Mouse (Mus musculus) forebrain, embryonic 15.5 days (tissue): ENCODE results near the gene Irx5. TPM values are rescaled to one million over a fixed set of nuclear protein-coding genes. Genes with fewer than 3 reads are reported as not detected.

Experiments used
- ATAC-seq: fragments of 200-750 bp; cut with Nextera tagmentation; replicated peaks from 2 replicates; pipeline ENCODE4 v1.8.0; 2017; ENCODE audit warnings: mild to moderate bottlenecking, moderate TSS enrichment, moderate library complexity
- H3K27ac ChIP-seq: fragments of 300-500 bp; sonication (generic); replicated peaks from 2 replicates; pipeline ENCODE4 v1.5.1; 2015; ENCODE audit warnings: mild to moderate bottlenecking, inconsistent platforms
- H3K27me3 ChIP-seq: fragments of 300-500 bp; sonication (generic); 2 replicates; pipeline ENCODE4 v1.6.1; 2015; ENCODE audit warnings: inconsistent platforms
- H3K36me3 ChIP-seq: fragments of 300-500 bp; sonication (generic); 2 replicates; pipeline ENCODE4 v1.6.1; 2015; ENCODE audit warnings: mild to moderate bottlenecking, inconsistent platforms
- H3K4me1 ChIP-seq: fragments of 300-500 bp; sonication (generic); 2 replicates; pipeline ENCODE4 v1.6.1; 2015; ENCODE audit warnings: inconsistent platforms
- H3K4me2 ChIP-seq: fragments of 300-500 bp; sonication (generic); replicated peaks from 2 replicates; pipeline ENCODE4 v1.6.1; 2015; ENCODE audit warnings: mild to moderate bottlenecking, inconsistent platforms
- H3K4me3 ChIP-seq: fragments of 300-500 bp; sonication (generic); 2 replicates; pipeline ENCODE4 v1.5.1; 2015; ENCODE audit warnings: mild to moderate bottlenecking, inconsistent platforms
- H3K9ac ChIP-seq: fragments of 300-500 bp; sonication (generic); replicated peaks from 2 replicates; pipeline ENCODE4 v1.6.1; 2015; ENCODE audit warnings: mild to moderate bottlenecking, inconsistent platforms
- H3K9me3 ChIP-seq: fragments of 300-500 bp; sonication (generic); 2 replicates; pipeline ENCODE4 v1.6.1; 2016; ENCODE audit warnings: inconsistent platforms
- WGBS: fragments of 180-500 bp; shearing (Covaris S2); methylation state at CpG from one replicate; pipeline ENCODE4 v1.1.7; 2015; ENCODE audit warnings: mixed read lengths; 5-methylcytosine and 5-hydroxymethylcytosine counted together
- polyA plus RNA-seq: library from polyadenylated mRNA; unstranded; fragments of >200 nt; fragmentation: Nextera tagmentation; extraction: Ambion mirVana; gene quantifications from 2 replicates; pipeline ENCODE4 v1.2.1, GENCODE M21; 2015

Gene Irx5
- polyA plus RNA-seq, 1 experiment from 2014 or later = 0.85 TPM

- H3K27me3 ChIP-seq = peaks cover 70% of the 10 kb centered on the region
- H3K9ac ChIP-seq = no peak overlapping the region; the same call in 1 of the 2 replicates
Measured at GRCm38 (mm10) chr8:92354536-92355482, 2.6 kb upstream of the Irx5 start.

GRCm38 (mm10) chr8:92355701-92356612, 1.5 kb upstream of the Irx5 start:
- peak overlapping the region; percentile 90 for H3K4me2 ChIP-seq
- H3K27me3 ChIP-seq = peaks cover 68% of the 10 kb centered on the region
- H3K9me3 ChIP-seq = no peaks in the 10 kb centered on the region
- H3K9ac ChIP-seq = peak overlapping the region; percentile 35
- peak overlapping the region; percentile 62 for H3K4me3 ChIP-seq
- under 1% methylated on average over 93 of the region's 93 CpGs for WGBS
- peak overlapping the region; percentile 77 for H3K27ac ChIP-seq
- ATAC-seq = peak; percentile 97
- no peaks in the 10 kb centered on the region for H3K36me3 ChIP-seq
- H3K4me1 ChIP-seq = peaks cover 52% of the 10 kb centered on the region

More at GRCm38 (mm10) chr8:92354536-92355482, 2.6 kb upstream of the Irx5 start:
- H3K4me1 ChIP-seq = peaks cover 44% of the 10 kb centered on the region
- WGBS = 4% methylated on average over 22 of the region's 22 CpGs
- H3K4me2 ChIP-seq = peak overlapping the region; percentile 90
- H3K4me3 ChIP-seq = peak overlapping the region; percentile 62
- no peak overlapping the region for H3K27ac ChIP-seq
- no peak for ATAC-seq
- no peaks in the 10 kb centered on the region for H3K9me3 ChIP-seq
- H3K36me3 ChIP-seq = no peaks in the 10 kb centered on the region

DNA sequence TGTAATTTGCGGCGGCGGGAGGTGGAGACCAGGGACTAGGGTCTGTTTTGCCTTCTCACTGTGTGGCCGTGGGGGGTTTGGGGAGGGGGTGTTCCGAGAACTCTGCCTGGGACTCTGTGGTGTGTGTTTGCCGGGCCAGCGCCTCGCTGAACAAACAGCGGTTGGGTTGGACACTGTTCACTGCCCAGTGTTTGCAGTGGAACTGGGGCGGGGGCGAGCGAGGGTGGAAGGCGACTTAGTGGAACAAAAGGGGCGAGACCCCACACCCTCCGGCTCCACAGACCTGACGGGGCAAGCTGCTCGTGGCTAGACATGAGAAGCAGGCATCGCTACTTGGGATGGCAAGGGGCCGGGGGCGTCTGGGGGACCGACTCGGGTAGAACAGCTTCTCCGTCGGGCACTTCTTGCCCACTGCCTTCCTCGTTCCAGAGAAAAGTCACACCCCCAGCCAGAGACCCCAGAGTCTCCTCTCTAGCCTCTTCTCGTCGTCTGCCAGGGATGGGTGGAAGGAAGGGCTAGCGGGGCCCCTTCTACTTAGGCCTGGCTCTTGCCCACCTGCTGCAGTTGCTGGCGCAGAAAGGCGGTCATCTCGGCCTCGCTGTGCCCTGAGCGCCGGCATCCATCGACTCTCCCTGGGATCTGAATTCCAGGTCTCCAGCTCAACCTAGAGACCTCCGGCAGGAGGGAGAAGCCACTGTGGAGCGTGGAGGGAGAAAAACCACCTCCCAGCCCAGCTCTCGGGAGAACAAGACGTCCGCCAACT, 631 bp upstream of the Irx5 start:
- ATAC-seq = no peak; the same call in 1 of the 2 replicates
- under 1% methylated on average over 40 of the region's 40 CpGs for WGBS

DNA sequence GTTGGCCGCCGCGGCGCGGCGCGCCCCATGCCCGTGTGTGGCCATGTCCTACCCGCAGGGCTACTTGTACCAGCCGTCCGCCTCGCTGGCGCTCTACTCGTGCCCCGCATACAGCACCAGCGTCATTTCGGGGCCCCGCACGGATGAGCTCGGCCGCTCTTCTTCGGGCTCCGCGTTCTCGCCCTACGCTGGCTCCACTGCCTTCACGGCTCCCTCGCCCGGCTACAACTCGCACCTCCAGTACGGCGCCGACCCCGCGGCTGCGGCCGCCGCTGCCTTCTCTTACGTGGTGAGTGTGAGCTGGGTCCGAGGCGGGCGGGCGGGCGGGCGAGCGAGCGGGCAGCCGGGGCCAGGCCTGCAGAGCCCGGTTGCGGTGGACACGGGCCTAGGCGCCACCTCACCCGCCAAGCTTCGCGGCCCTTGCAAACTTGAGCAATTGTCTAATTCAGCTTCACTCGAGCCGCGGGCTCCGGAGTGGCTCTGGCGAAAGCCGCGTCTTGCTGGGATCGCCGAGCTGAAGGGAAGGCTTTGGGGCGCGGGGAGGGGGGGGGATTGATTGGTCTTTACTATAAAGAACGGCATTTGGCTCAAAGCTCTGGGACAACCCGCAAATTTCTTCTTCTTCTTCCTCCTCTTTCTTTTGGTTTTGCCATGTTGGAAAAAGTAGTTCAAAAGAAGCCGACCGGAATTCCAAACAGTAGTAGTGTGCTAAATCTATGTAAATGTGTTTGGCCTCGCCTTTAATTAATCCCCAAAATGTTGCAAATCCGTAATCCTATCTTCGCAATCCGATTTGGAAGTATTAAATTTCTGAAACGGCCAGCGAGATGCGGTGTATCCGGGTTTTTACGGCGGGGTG, 945 bp downstream of the Irx5 start:
- Histone ChIP-seq H3K9me3 (no peaks in the 10 kb centered on the region), H3K4me1 (peaks cover 63% of the 10 kb centered on the region), H3K4me3 (peak overlapping the region; percentile 62), H3K36me3 (no peaks in the 10 kb centered on the region), H3K27me3 (peaks cover 68% of the 10 kb centered on the region), H3K27ac (no peak overlapping the region), H3K4me2 (peak overlapping the region; percentile 90), H3K9ac (no peak overlapping the region; the same call in 1 of the 2 replicates)
- WGBS = under 1% methylated on average over 79 of the region's 80 CpGs
- ATAC-seq = no peak

More for the DNA sequence above, 631 bp upstream of the Irx5 start:
- Histone ChIP-seq H3K4me1 (peaks cover 54% of the 10 kb centered on the region), H3K4me2 (peak overlapping the region; percentile 90), H3K4me3 (peak overlapping the region; percentile 62), H3K9ac (no peak overlapping the region), H3K9me3 (no peaks in the 10 kb centered on the region), H3K27me3 (peaks cover 69% of the 10 kb centered on the region), H3K36me3 (no peaks in the 10 kb centered on the region), H3K27ac (no peak overlapping the region)

DNA sequence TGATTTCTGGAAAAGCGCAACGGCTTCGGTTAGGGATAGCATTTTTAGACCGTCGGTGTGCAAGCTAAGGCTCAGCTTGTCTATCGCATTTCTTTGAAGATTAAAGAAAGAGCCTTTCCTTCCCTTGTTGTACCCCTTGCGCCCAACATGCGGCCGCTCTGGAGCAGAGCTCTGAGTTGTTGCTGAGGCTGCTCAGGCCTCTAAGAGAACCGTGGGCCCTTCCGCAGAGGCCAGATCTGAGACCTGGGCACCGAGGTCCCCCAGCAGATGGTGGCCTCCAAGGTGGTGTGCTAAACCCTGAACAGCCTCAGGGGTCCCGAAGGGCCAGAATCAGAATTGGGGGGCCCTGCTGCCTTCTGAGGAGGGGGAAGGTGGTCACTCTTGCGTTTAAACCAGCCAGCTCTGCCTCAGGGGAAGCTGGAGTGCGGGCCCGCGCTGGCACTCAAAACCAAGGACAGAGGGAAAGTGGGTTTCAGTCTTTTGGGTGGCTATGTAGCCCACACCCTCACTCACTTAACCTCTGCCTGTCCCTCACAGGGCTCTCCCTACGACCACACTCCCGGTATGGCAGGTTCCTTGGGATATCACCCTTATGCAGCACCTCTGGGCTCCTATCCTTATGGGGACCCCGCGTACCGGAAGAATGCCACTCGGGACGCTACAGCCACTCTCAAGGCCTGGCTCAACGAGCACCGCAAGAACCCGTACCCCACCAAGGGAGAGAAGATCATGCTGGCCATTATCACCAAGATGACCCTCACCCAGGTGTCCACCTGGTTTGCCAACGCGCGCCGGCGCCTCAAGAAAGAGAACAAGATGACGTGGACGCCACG, 1.8 kb downstream of the Irx5 start:
- peak overlapping the region; percentile 62 for H3K4me3 ChIP-seq
- peaks cover 68% of the 10 kb centered on the region for H3K27me3 ChIP-seq
- no peak overlapping the region; the same call in 1 of the 2 replicates for H3K4me2 ChIP-seq
- H3K36me3 ChIP-seq = no peaks in the 10 kb centered on the region
- 2% methylated on average over 35 of the region's 35 CpGs for WGBS
- H3K9ac ChIP-seq = no peak overlapping the region
- no peak for ATAC-seq
- H3K9me3 ChIP-seq = no peaks in the 10 kb centered on the region
- H3K27ac ChIP-seq = no peak overlapping the region
- H3K4me1 ChIP-seq = peaks cover 63% of the 10 kb centered on the region

- H3K9me3 ChIP-seq = no peaks in the 10 kb centered on the region
- peaks cover 68% of the 10 kb centered on the region for H3K27me3 ChIP-seq
- under 1% methylated on average over 21 of the region's 21 CpGs for WGBS
- no peak overlapping the region for H3K27ac ChIP-seq
- H3K4me2 ChIP-seq = peak overlapping the region; percentile 11; the same call in 1 of the 2 replicates
- H3K4me1 ChIP-seq = peaks cover 57% of the 10 kb centered on the region
- no peak for ATAC-seq
- no peaks in the 10 kb centered on the region for H3K36me3 ChIP-seq
- H3K4me3 ChIP-seq = peak overlapping the region; percentile 62
- no peak overlapping the region for H3K9ac ChIP-seq
Measured at GRCm38 (mm10) chr8:92359833-92360082, 2.3 kb downstream of the Irx5 start.

- WGBS = under 1% methylated on average over 77 of the region's 77 CpGs
- peaks cover 68% of the 10 kb centered on the region for H3K27me3 ChIP-seq
- peak overlapping the region; percentile 11; the same call in 1 of the 2 replicates for H3K4me2 ChIP-seq
- no peak overlapping the region for H3K9ac ChIP-seq
- peaks cover 54% of the 10 kb centered on the region for H3K4me1 ChIP-seq
- H3K4me3 ChIP-seq = peak overlapping the region; percentile 62
- no peaks in the 10 kb centered on the region for H3K36me3 ChIP-seq
- H3K9me3 ChIP-seq = no peaks in the 10 kb centered on the region
- ATAC-seq = no peak
- no peak overlapping the region for H3K27ac ChIP-seq
Measured at GRCm38 (mm10) chr8:92360083-92360861, 2.8 kb downstream of the Irx5 start.

DNA sequence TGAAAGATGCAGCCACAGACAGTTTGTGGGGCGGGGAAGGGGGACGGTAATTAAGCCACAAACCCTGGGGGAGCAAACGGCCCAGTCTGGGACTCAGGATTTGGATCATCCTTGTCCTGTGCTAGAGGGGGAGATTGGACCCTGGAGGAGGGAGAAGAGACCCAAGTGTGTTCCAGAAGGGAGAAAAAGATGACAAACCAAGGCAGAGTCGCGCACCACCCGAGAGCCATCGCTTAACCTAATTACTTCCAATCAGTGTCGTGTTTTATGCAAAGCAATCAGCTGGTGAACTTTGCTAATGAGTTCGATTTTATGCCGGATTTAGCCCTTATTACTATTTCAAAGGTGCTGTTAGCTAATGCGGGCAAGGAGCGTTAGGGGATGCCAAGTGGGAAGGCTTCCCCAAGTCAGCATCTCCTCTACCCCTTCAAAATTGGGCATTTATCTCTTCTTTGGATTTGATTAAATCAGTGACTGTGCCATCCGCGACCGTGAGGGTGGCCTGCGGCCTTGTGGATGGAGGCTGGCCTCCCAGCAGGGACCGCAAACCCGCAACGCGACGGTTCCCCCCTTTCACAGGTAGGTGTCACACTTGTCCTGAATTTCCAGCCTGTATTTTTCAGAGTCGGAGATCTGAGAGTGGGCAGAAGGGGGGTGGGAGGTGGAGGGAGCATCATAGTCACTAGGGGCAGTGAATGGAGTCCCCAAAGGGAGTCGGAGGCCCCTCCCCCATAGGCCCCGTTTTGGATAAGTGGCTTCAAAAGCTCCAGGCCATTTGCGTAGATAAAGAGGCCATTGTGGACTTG, 4.3 kb downstream of the Irx5 start:
- no peaks in the 10 kb centered on the region for H3K36me3 ChIP-seq
- H3K4me1 ChIP-seq = peaks cover 48% of the 10 kb centered on the region
- no peaks in the 10 kb centered on the region for H3K9me3 ChIP-seq
- no peak for ATAC-seq
- H3K9ac ChIP-seq = no peak overlapping the region
- H3K27me3 ChIP-seq = peaks cover 76% of the 10 kb centered on the region
- H3K4me3 ChIP-seq = no peak overlapping the region
- WGBS = 2% methylated on average over 25 of the region's 25 CpGs
- H3K27ac ChIP-seq = no peak overlapping the region
- no peak overlapping the region for H3K4me2 ChIP-seq

DNA sequence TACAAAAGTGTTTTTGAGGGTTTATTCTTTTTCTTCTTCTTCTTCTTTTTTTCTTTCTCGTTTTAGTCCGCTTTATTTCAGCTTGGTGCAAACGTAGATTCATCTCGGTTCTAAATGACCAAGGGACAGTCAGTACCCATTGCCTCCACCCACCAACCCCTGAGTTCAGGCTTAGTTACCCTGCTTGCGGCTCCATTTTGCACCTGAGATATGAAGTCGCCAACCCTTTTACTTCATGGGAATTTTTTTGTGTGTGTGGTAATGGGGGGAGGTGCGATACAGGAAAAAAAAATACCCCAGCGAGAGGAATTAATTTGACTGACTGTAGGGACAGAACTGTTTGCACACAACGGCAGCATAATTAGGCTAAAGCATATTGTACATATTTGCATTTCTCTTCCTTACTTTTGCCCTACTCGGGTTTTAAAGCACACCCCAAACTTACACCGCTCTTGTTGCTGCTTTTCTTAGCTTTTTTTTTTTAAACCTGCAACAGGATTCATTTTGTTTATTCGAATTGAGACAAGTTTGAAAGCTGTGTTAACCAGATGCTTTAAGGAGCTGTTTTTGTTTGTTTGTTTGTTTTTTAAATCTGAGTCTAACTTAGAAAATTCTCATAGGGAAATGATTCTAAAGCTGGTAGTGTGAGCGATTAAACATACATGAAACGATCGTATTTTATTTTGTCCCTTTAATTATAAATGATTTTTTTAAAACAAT, 5.1 kb downstream of the Irx5 start:
- 4% methylated on average over 15 of the region's 15 CpGs for whole genome bisulfite sequencing
- Histone ChIP-seq H3K27me3 (peaks cover 76% of the 10 kb centered on the region), H3K4me1 (peaks cover 40% of the 10 kb centered on the region), H3K4me3 (no peak overlapping the region), H3K4me2 (no peak overlapping the region), H3K9ac (no peak overlapping the region), H3K27ac (no peak overlapping the region), H3K9me3 (no peaks in the 10 kb centered on the region), H3K36me3 (no peaks in the 10 kb centered on the region)
- ATAC-seq = no peak
